Mouse (Mus musculus) megakaryocyte, adult 5-6 weeks (primary cell): ENCODE measurements around the gene Sinhcaf. TPM values are rescaled to one million over a fixed set of nuclear protein-coding genes. Genes with fewer than 3 reads are reported as not detected.
A peak's percentile ranks its signal among the peaks of the same experiment; 100 is the strongest.

Experiments used
- ATAC-seq: 2 replicates; pipeline ENCODE4 v1.8.0; 2016; ENCODE audit warnings: mild to moderate bottlenecking, inconsistent platforms; ENCODE audit not compliant: poor library complexity, severe bottlenecking
- total RNA-seq, 2 experiments: library from RNA; stranded (forward) in 1 of 2; stranded (reverse) in 1 of 2; fragments of 153-499, 151-499 nt in 1 of 2; fragments of 221-1000, 200-1000 nt in 1 of 2; gene quantifications; 2 replicates each; pipeline versions ENCODE4 v1.2.3 to v1.2.4; 2015 to 2017

Sinhcaf gene
- total RNA-seq, 2 experiments from 2014 or later = 12.4 to 33.8 TPM

DNA sequence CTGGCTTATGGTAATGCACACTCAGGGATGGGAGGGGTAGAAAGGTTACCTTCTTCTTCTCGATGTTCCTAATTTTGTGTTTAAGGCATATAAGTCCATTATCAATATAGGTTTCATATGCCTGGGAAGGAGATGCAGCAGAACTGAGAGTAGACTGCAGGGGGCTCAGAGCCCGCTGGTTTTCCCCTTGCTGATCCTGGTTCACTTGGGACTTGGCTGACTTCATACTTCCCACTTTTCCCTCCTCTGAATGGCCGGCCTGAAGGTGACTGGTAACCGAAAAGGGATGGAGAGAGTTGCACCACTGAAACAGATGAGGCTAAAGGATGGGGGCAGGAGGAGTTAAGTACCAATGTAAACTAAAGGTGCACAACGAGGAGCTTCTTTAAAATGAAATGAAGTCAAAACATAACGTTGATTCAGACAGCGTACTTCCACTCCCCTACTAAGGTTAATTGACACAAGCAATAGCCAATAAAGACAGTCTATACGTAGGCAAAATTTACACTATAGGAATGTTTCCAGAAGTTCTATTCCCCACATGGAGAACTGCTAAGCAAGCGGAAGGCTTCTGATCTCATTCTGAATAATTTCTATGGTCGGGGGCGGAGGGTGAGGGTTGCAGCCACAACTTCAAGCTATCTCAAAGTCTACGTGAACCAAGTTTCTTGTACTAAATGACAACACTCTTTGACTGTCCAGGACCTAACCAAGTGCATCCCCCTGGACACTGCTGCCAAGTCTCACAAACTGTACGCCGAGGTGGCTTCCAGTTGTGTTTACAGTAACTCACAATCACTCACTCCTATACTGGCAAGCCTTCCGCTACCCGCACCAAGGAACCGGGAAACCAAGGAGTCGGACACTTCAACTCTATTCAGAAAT lies 51.1 kb downstream of the Sinhcaf start:
- peak; percentile 8 for ATAC-seq

DNA sequence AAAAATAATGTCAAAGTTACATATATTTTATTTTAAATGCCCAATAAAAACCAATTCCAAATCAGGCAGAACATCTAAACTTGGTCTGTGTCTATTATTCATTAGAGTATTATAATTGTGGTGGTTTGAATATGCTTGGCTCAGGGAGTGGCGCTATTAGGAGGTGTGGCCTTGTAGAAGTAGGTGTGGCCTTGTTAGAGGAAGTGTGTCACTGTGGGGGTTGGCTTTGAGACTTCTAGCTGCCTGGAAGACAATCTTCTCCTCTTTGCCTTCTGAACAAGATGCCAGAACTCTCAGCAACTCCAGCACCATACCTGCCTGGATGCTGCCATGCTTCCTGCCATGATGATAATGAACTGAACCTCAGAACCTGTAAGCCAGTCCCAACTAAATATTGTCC lies 72.4 kb downstream of the Sinhcaf start:
- no peak for ATAC-seq

Other genes starting within 250 kb of the Sinhcaf start
- 25.0 and 28.6 TPM in 2 replicates for gene Ipo8, start 115.0 kb downstream of the Sinhcaf start, total RNA-seq (2015)
- gene Ipo8, start 115.0 kb downstream of the Sinhcaf start, total RNA-seq (2017) = 26.3 and 36.5 TPM in 2 replicates
- gene Caprin2, start 50.2 kb downstream of the Sinhcaf start, total RNA-seq (2015) = 2.1 and 2.6 TPM in 2 replicates
- 3.2 and 11.3 TPM in 2 replicates for gene Caprin2, start 50.2 kb downstream of the Sinhcaf start, total RNA-seq (2017)
- 0.80 and 0.83 TPM in 2 replicates for gene Dennd5b, start 155.2 kb upstream of the Sinhcaf start, total RNA-seq (2015)
- 0.41 and 0.51 TPM in 2 replicates for gene Dennd5b, start 155.2 kb upstream of the Sinhcaf start, total RNA-seq (2017)
- not detected in 2 replicates for gene Gm10203, start 183.7 kb upstream of the Sinhcaf start, total RNA-seq (2015)
- gene Gm10203, start 183.7 kb upstream of the Sinhcaf start, total RNA-seq (2017) = not detected in 2 replicates
- gene Etfbkmt, start 193.4 kb upstream of the Sinhcaf start, total RNA-seq (2015) = 6.8 and 9.3 TPM in 2 replicates
- gene Etfbkmt, start 193.4 kb upstream of the Sinhcaf start, total RNA-seq (2017) = 5.9 and 7.8 TPM in 2 replicates
- gene Amn1, start 242.2 kb upstream of the Sinhcaf start, total RNA-seq (2015) = 19.6 and 20.2 TPM in 2 replicates
- gene Amn1, start 242.2 kb upstream of the Sinhcaf start, total RNA-seq (2017) = 14.7 and 16.4 TPM in 2 replicates